Mouse (Mus musculus): ENCODE results near the gene Ascl5. TPM values are rescaled to one million over a fixed set of nuclear protein-coding genes. Genes with fewer than 3 reads are reported as not detected.

The Ascl5 gene
- total and polyA plus RNA-seq, 2 experiments from 2014 or later: not detected

DNA sequence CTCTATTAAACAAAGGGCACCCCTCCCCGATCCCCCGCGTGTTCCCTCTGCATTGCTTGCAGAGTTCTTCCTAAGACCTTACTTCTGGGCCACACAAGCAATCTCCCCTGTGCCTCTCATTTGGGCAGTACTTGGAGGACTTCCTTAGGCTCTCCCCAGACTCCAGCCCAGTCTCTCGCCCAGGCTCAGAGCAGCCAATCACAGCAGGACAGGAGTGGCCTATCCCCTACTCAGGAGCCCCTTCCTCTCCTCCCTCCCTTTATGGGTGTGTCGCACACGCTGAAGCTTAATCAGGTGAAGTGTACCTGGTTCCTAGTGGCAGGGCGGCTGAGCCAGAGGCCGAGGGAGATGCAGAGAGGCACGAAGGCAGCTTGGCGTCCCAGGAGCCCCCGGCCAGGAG, 10.2 kb upstream of the Ascl5 start:
- 24% methylated on average over 11 of the region's 11 CpGs for WGBS
- H3K4me2 ChIP-seq (ENCODE audit: low read depth, low read length): no peak overlapping the region
- no peak for ATAC-seq (ENCODE audit: insufficient read depth, low read depth)

DNA sequence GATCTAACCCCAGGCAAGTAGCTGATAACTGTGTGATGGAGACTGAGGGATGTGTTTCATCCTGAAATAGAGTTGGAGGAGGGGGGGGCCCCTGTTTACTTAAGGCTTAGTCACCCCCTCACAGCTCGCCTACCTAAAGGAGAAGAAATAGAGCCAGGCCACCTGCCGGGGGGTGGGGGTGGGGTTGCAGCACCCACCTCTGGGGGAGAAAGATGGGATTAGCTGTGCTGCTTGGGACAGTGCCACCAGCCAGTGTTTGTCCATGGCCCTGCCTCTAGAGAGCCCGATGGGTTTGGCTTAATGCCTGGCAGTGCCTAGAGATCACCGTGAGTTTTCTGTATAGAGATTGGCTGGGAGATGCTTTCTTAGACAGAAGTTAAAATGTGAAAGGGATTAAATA, 9.7 kb upstream of the Ascl5 start:
- 16% methylated on average over 4 of the region's 4 CpGs for WGBS
- Histone ChIP-seq H3K9ac (replicated peaks; ENCODE audit: low read depth, low read length) (no peak overlapping the region), H3K27me3 (ENCODE audit: control insufficient read depth, insufficient read depth, low read length) (peaks cover 13% of the 10 kb centered on the region), H3K27ac (ENCODE audit: low read depth) (no peak overlapping the region), H3K9me3 (replicated peaks; ENCODE audit: control insufficient read depth, low read length) (no peaks in the 10 kb centered on the region), H3K4me2 (ENCODE audit: low read depth, low read length) (no peak overlapping the region), H3K36me3 (replicated peaks; ENCODE audit: control insufficient read depth, insufficient read depth, low read length) (no peaks in the 10 kb centered on the region), H3K4me3 (ENCODE audit: low read depth, low read length) (no peak overlapping the region), H3K4me1 (ENCODE audit: control insufficient read depth, insufficient read depth) (no peaks in the 10 kb centered on the region)
- no peak for TF ChIP-seq CTCF (IDR thresholded peaks at IDR 0.05; ENCODE audit: low read depth)
- no peak for TF ChIP-seq EP300 (IDR thresholded peaks at IDR 0.05; ENCODE audit: low read depth)
- ATAC-seq (ENCODE audit: insufficient read depth, low read depth) (no peak), DNase-seq (ENCODE audit: low spot score) (no peak)

More for the DNA sequence above, 10.2 kb upstream of the Ascl5 start:
- Histone ChIP-seq H3K36me3 (replicated peaks; ENCODE audit: control insufficient read depth, insufficient read depth, low read length) (no peaks in the 10 kb centered on the region), H3K9ac (replicated peaks; ENCODE audit: low read depth, low read length) (no peak overlapping the region), H3K27me3 (ENCODE audit: control insufficient read depth, insufficient read depth, low read length) (peaks cover 13% of the 10 kb centered on the region), H3K9me3 (replicated peaks; ENCODE audit: control insufficient read depth, low read length) (no peaks in the 10 kb centered on the region), H3K4me3 (ENCODE audit: low read depth, low read length) (no peak overlapping the region), H3K27ac (ENCODE audit: low read depth) (no peak overlapping the region), H3K4me1 (ENCODE audit: control insufficient read depth, insufficient read depth) (no peaks in the 10 kb centered on the region)
- TF ChIP-seq CTCF (IDR thresholded peaks at IDR 0.05; ENCODE audit: low read depth) (no peak), EP300 (IDR thresholded peaks at IDR 0.05; ENCODE audit: low read depth) (no peak)
- no peak for DNase-seq (ENCODE audit: low spot score)

GRCm38 (mm10) chr1:136045774-136046173, 4.8 kb upstream of the Ascl5 start:
- Histone ChIP-seq H3K4me2 (ENCODE audit: low read depth, low read length) (no peak overlapping the region), H3K36me3 (replicated peaks; ENCODE audit: control insufficient read depth, insufficient read depth, low read length) (no peaks in the 10 kb centered on the region), H3K9ac (replicated peaks; ENCODE audit: low read depth, low read length) (no peak overlapping the region), H3K27me3 (ENCODE audit: control insufficient read depth, insufficient read depth, low read length) (peaks cover 48% of the 10 kb centered on the region), H3K27ac (ENCODE audit: low read depth) (no peak overlapping the region), H3K9me3 (replicated peaks; ENCODE audit: control insufficient read depth, low read length) (no peaks in the 10 kb centered on the region), H3K4me1 (ENCODE audit: control insufficient read depth, insufficient read depth) (no peaks in the 10 kb centered on the region), H3K4me3 (ENCODE audit: low read depth, low read length) (no peak overlapping the region)
- WGBS: 16% methylated on average over 4 of the region's 4 CpGs
- TF ChIP-seq CTCF (IDR thresholded peaks at IDR 0.05; ENCODE audit: low read depth) (peak; percentile 64), EP300 (IDR thresholded peaks at IDR 0.05; ENCODE audit: low read depth) (no peak)
- DNase-seq (ENCODE audit: low spot score): peak; percentile 32
- ATAC-seq (ENCODE audit: insufficient read depth, low read depth): no peak

- 14% methylated on average over 2 of the region's 2 CpGs for WGBS
- no peak for TF ChIP-seq EP300 (IDR thresholded peaks at IDR 0.05; ENCODE audit: low read depth)
- TF ChIP-seq CTCF (IDR thresholded peaks at IDR 0.05; ENCODE audit: low read depth): peak; percentile 54
- H3K4me3 ChIP-seq (ENCODE audit: low read depth, low read length): no peak overlapping the region
- peaks cover 54% of the 10 kb centered on the region for H3K27me3 ChIP-seq (ENCODE audit: control insufficient read depth, insufficient read depth, low read length)
- H3K9me3 ChIP-seq (replicated peaks; ENCODE audit: control insufficient read depth, low read length): no peaks in the 10 kb centered on the region
- no peak overlapping the region for H3K4me2 ChIP-seq (ENCODE audit: low read depth, low read length)
- H3K27ac ChIP-seq (ENCODE audit: low read depth): no peak overlapping the region
- H3K9ac ChIP-seq (replicated peaks; ENCODE audit: low read depth, low read length): no peak overlapping the region
- ATAC-seq (ENCODE audit: insufficient read depth, low read depth): no peak
- no peaks in the 10 kb centered on the region for H3K4me1 ChIP-seq (ENCODE audit: control insufficient read depth, insufficient read depth)
- DNase-seq (ENCODE audit: low spot score): no peak
- no peaks in the 10 kb centered on the region for H3K36me3 ChIP-seq (replicated peaks; ENCODE audit: control insufficient read depth, insufficient read depth, low read length)
These were observed 3.2 kb upstream of the Ascl5 start for GRCm38 (mm10) chr1:136047432-136047831.

GRCm38 (mm10) chr1:136047894-136048293, 2.7 kb upstream of the Ascl5 start:
- H3K27ac ChIP-seq (ENCODE audit: low read depth): no peak overlapping the region

DNA sequence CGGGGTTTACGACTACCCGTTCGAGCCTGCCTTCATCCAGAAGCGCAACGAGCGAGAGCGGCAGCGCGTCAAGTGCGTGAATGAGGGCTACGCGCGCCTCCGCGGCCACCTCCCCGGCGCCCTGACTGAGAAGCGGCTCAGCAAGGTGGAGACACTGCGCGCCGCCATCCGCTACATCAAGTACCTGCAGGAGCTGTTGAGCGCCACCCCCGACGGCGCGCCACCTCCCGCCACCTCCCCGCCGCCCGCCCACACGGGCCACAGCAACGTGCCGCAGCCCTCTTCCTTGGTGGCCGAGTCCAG, 360 bp downstream of the Ascl5 start:
- DNase-seq (ENCODE audit: low spot score) (no peak), ATAC-seq (ENCODE audit: insufficient read depth, low read depth) (0 out of 2 replicates have a peak, but pooled peaks have one; percentile 28)
- WGBS: 2% methylated on average over 31 of the region's 36 CpGs
- no peak overlapping the region for H3K27ac ChIP-seq (ENCODE audit: low read depth)
- no peak overlapping the region for H3K9ac ChIP-seq (replicated peaks; ENCODE audit: low read depth, low read length)
- peak overlapping the region; percentile 29 for H3K4me2 ChIP-seq (ENCODE audit: low read depth, low read length)
- no peaks in the 10 kb centered on the region for H3K36me3 ChIP-seq (replicated peaks; ENCODE audit: control insufficient read depth, insufficient read depth, low read length)
- peaks cover 58% of the 10 kb centered on the region for H3K27me3 ChIP-seq (ENCODE audit: control insufficient read depth, insufficient read depth, low read length)
- H3K4me3 ChIP-seq (ENCODE audit: low read depth, low read length): peak overlapping the region; percentile 25
- H3K9me3 ChIP-seq (replicated peaks; ENCODE audit: control insufficient read depth, low read length): no peaks in the 10 kb centered on the region
- TF ChIP-seq EP300 (IDR thresholded peaks at IDR 0.05; ENCODE audit: low read depth) (no peak), CTCF (IDR thresholded peaks at IDR 0.05; ENCODE audit: low read depth) (no peak)
- no peaks in the 10 kb centered on the region for H3K4me1 ChIP-seq (ENCODE audit: control insufficient read depth, insufficient read depth)

More at GRCm38 (mm10) chr1:136047894-136048293, 2.7 kb upstream of the Ascl5 start:
- 69% methylated on average over 9 of the region's 9 CpGs for WGBS
- DNase-seq (ENCODE audit: low spot score) (no peak), ATAC-seq (ENCODE audit: insufficient read depth, low read depth) (no peak)
- Histone ChIP-seq H3K27me3 (ENCODE audit: control insufficient read depth, insufficient read depth, low read length) (peaks cover 56% of the 10 kb centered on the region), H3K4me2 (ENCODE audit: low read depth, low read length) (no peak overlapping the region), H3K9ac (replicated peaks; ENCODE audit: low read depth, low read length) (no peak overlapping the region), H3K4me1 (ENCODE audit: control insufficient read depth, insufficient read depth) (no peaks in the 10 kb centered on the region), H3K9me3 (replicated peaks; ENCODE audit: control insufficient read depth, low read length) (no peaks in the 10 kb centered on the region), H3K4me3 (ENCODE audit: low read depth, low read length) (no peak overlapping the region), H3K36me3 (replicated peaks; ENCODE audit: control insufficient read depth, insufficient read depth, low read length) (no peaks in the 10 kb centered on the region)
- no peak for TF ChIP-seq CTCF (IDR thresholded peaks at IDR 0.05; ENCODE audit: low read depth)
- no peak for TF ChIP-seq EP300 (IDR thresholded peaks at IDR 0.05; ENCODE audit: low read depth)

All from heart, postnatal 0 days (tissue).